Mouse (Mus musculus): ENCODE measurements around the gene Ephb6. TPM values are rescaled to one million over a fixed set of nuclear protein-coding genes. Genes with fewer than 3 reads are reported as not detected.
A peak's percentile ranks its signal among the peaks of the same experiment; 100 is the strongest.

The Ephb6 gene
- total RNA-seq, 2 experiments from 2014 or later: 61.1 to 62.1 TPM

DNA sequence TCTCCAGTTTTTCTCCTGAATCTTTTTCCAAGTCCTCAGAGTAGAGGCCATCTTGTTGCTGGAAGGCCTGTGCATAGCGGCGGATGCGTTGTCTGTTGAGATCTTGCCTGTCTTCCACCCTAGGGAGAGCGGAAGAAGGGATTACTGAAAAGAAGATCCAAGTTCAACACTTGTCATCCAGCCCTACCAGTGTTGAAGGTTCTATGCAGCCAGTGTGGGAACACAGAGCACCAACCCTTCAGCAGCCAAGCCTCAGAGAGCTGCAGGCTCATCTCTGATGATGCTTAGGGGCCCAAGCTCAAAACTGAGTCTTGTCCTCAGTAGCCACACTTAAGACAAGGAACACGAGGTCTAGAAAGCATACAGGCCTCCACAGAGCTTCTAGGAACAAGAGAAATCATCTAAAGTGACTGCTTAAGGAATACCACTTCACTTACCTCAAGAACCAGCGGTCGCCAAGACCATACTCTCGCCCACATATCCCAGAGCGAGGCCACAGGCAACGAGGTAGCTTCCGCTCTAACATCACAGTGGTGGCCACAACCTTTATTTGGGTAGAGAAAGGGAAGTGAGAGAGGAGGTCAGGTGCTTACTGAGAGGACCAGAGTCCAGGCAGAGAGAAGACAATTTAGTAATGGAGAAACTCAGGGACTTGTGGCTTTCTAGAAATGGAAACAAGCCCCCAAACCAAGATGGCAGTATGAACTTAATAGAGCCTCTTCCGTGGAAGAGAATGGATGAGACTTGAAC is 16.1 kb downstream of the Ephb6 start:
- DNase-seq (ENCODE audit: low spot score in 2 of 2): no peak

DNA sequence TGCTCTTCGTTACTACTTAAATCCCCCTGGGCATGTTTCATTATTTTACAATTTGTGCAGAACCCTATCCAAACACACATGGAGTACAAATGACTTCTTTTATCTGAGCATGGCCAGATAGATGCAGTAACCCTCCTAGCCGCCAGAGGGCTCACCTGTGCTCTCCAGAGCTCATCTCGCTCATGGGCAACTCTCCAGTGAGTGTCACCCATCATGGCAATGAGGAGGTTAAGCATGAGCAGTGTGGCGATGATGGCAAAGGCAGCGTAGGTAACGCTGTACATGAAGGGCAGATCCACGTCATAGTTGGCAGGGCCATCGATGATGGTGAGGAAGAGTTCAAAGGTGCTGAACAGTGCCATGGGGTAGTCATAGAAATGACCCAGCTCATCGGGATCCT is 17.4 kb downstream of the Ephb6 start:
- DNase-seq (ENCODE audit: low spot score in 2 of 2): peak in 1 of 2 experiments; percentile 22

GRCm38 (mm10) chr6:41628180-41628579 is 22.9 kb downstream of the Ephb6 start:
- DNase-seq (ENCODE audit: low spot score in 2 of 2): no peak

GRCm38 (mm10) chr6:41630791-41631190 is 25.5 kb downstream of the Ephb6 start:
- DNase-seq (ENCODE audit: low spot score in 2 of 2): no peak

GRCm38 (mm10) chr6:41631549-41631948 is 26.3 kb downstream of the Ephb6 start:
- peak in 1 of 2 experiments; percentile 13 for DNase-seq (ENCODE audit: low spot score in 2 of 2)

DNA sequence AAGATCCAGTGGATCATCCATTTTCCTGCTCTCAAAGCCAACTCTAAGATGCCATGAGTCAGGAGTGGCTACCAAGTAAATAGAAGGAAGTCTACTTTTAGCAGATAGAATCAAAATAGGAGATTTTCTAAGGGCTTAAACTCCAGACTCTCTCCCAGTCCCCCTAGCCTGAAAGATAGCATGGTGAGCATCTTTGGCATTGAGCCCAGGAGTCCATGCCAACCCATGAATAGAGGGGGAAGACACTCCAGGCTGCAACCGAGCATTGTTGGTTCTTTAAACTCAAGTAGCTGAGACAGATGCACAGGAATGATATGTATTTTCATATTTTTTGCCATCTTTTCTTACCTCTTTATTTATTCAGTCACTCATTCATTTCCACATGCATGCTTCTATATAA is 29.9 kb downstream of the Ephb6 start:
- no peak for DNase-seq (ENCODE audit: low spot score in 2 of 2)

DNA sequence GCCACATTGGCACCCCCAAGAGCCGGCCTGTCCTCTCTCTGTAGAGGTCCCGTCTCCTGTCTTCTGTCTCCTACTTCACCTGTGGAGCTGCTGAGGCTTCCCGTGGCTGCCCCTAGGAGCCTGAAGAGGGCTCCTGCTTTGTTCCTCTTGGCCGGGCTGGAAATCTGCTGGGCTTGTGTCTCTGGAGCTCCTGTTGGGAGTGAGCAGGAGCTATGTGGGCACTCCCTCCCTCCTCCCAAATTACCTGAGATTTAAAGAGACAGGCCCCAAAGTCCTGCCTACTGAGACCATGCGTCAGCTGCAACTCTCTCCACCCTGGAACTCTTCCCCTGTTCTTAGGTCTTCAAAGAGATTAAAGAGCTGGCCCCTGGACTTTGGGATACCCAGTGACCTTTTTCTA is 30.9 kb downstream of the Ephb6 start, which contains the start of gene Trpv6:
Gene Trpv6, minus strand, starts transcription at position 228 of the 400 bp plus-strand sequence.
- DNase-seq (ENCODE audit: low spot score in 2 of 2): no peak

GRCm38 (mm10) chr6:41637393-41637792 is 32.1 kb downstream of the Ephb6 start:
- DNase-seq (ENCODE audit: low spot score in 2 of 2): no peak

DNA sequence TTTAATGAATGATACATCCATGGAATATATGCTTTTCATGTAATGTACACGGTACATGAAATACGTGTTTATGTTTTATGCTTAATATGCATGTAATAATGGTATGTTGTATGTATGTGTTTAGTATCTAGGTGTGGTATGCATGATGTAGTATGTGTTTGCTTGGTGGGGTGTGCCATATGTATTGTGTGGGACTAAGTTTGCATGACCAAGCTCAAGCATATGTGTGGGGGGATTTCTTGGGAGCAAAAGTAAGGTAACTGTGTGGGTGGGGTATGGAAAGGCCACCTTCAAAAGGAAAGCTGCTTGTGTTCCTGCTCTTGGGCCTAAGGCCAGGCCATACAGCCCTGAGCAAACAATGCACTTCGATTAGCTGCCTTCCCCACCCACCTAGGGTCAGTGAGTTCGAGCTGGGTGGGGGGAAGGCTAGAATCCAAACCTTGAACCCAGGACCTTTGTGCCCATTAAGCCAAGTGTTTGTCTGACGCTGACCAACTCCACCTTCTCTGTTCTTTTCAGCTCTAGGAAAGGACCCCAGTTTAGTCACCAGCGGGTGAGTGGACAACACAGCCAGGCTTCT is 32.7 kb downstream of the Ephb6 start:
- no peak for DNase-seq (ENCODE audit: low spot score in 2 of 2)

GRCm38 (mm10) chr6:41640449-41640848 is 35.2 kb downstream of the Ephb6 start:
- DNase-seq (ENCODE audit: low spot score in 2 of 2): no peak

- DNase-seq (ENCODE audit: low spot score in 2 of 2): no peak
Measured at GRCm38 (mm10) chr6:41641173-41641866, 36.0 kb downstream of the Ephb6 start.

DNA sequence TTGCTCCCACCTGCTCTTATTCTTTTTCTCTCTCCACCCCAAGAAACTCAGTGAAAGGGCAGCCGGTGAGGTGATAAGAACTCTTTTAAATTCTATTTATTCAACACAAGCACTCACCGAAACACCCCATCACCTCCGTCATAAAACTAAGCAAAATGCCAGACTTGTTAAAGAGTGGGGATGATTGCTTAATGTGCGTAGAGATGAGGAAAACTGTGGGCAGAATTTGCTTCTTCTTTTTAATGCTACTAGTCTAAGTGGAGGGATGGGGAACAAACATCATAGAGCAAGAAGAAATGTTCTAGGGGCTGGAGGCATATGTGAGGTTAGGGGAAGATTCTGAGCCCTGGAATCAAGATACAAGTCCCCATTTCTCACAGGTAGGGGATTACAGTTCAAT is 37.5 kb downstream of the Ephb6 start:
- DNase-seq (ENCODE audit: low spot score in 2 of 2): no peak

- DNase-seq (ENCODE audit: low spot score in 2 of 2): no peak
Measured at GRCm38 (mm10) chr6:41643227-41643626, 37.9 kb downstream of the Ephb6 start.

DNA sequence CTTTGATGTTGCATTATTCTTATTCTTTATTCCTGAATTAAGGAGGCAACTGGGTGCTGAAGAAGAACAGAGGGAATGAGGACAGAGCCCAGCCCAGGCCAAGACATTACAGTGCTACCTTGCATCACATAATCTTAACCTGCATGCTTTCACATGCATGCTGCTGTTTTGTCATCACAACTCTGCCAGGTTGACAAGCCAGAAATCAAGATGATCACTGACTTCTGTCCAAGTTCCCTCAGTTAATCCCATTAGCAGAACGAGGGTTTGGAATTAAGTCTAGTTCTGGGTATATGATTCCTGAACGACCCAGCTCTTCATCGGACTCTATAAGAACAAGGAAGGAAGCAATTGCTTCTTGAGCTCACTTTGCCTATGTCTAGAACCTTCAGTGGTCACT is 40.9 kb downstream of the Ephb6 start:
- DNase-seq (ENCODE audit: low spot score in 2 of 2): no peak

DNA sequence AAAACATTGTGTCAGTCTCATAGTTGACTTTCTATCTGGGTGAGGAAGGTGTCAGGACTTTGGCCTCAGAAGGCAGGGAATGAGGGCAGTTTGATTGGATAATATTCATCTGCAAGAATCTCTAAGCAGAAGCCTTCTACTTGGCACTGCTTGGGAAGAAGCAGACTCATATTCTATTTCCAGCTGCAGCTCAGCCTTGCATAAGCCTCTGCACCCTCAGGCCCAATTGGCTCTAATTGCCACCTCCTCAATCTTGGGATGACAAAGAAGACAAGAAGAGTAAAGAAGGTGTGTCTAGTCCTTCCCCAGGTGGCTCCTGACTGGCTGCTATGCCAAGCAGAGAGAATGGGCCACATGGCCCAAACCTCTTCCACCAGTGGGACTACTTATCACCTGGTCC is 41.4 kb downstream of the Ephb6 start:
- no peak for DNase-seq (ENCODE audit: low spot score in 2 of 2)

GRCm38 (mm10) chr6:41653173-41653572 is 47.9 kb downstream of the Ephb6 start:
- no peak for DNase-seq (ENCODE audit: low spot score in 2 of 2)

GRCm38 (mm10) chr6:41654648-41655047 is 49.4 kb downstream of the Ephb6 start:
- no peak for DNase-seq (ENCODE audit: low spot score in 2 of 2)

DNA sequence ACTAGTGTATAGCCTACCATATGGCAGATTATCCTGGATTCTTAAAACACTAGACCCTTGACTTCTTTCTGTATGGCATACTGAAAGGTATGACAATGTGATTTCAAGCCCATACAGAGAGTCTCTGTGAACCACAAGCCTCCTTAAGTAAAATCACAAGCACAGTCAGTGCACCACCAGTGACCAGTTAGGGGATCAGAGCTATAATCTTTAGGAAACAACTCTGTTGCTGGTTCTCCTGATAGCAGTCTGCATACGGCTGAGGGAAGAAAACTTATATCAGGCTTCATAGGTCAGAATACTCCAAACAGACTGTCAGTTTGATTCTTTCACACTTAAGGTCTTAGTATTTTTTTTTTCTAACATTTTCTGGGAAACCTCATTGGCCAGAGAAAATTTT is 53.2 kb downstream of the Ephb6 start:
- DNase-seq (ENCODE audit: low spot score in 2 of 2): no peak

DNA sequence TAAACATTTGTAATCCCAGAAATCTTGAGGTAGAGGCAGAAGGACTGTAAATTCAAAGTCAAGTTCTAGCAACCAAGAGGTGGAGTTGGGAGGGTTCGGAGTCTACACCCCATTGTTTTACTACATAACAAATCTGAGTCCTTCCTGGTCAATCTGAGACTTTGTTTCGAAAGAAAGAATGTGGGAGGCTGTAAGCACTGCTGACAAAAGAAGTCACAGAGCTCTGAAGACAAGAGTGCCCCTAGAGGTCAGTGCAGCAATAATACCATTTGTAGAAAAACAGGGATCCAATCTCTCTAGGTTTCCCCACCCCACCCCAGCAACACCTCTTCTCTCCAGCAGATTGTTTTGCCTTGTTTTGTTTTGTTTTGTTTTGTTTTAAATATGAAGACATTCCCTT is 57.0 kb downstream of the Ephb6 start:
- no peak for DNase-seq (ENCODE audit: low spot score in 2 of 2)
